Mouse (Mus musculus) testis, adult 2 months (tissue): ENCODE measurements around the gene Tpd52l1.

Experiments
- CTCF ChIP-seq: fragments of 200-500 bp; IDR thresholded peaks from 2 replicates; pipeline ENCODE4 v1.5.1; 2012; ENCODE audit warnings: low read depth, mild to moderate bottlenecking, inconsistent platforms, low read length, moderate library complexity; ENCODE audit not compliant: control insufficient read depth, insufficient read depth, insufficient replicate concordance
- POLR2A ChIP-seq: fragments of 200-500 bp; IDR thresholded peaks from 2 replicates; pipeline ENCODE4 v1.6.1; 2012; ENCODE audit warnings: low read depth, mild to moderate bottlenecking, inconsistent platforms, low read length, moderate library complexity; ENCODE audit not compliant: control insufficient read depth

DNA sequence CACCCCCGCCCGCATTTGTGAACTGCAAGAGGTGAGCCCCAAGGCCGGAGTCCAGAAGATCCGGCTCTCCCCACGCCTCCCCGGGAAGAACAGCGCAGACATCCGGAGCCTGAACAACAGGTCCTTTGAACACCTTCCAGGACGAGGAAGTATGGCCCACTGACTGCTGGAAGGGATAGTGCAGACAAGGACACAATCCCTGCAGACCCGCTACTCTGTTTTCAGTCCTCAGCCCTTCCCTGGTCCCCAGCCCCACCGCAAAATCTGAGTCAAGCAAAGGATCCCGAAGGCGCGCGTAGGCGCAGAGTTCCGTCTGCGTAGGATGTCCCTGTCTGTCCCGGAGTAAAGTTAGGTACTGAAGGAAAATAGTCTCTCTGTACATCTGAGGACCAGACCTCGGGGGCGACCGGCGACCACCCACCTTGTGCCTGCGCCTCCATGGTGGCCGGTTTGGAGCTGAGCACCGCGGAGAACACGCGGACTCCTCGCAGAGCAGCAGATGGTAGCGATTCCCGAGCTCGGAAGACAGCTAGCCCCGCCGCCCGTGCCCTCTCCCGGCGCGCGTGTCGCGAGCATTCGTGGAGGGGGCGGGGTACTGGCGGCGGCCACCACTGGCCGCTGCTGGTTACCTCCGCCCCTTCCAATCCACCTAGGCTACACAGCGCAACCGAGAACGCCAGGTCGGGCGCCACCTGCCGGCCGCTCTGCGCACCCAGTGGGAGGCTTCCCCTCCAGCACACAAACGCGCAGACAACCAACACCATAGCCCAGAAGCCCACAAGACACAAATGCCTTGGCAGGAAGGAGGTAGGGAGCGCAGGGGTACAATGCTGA lies at the start of gene Tpd52l1:
- TF ChIP-seq CTCF (peak; percentile 93), POLR2A (no peak)
